Mouse (Mus musculus): ENCODE data around the gene Ihh. TPM values are rescaled to one million over a fixed set of nuclear protein-coding genes. Genes with fewer than 3 reads are reported as not detected.
A peak's percentile ranks its signal among the peaks of the same experiment; 100 is the strongest.

Ihh gene
- polyA plus RNA-seq, 1 experiment from 2014 or later: 8.2 TPM

- H3K4me2 ChIP-seq: no peak overlapping the region
- no peak for ATAC-seq (ENCODE audit: insufficient number of reproducible peaks, low FRiP score, low TSS enrichment, low read depth)
- H3K9ac ChIP-seq: no peak overlapping the region
- peaks cover 55% of the 10 kb centered on the region for H3K27me3 ChIP-seq
- H3K27ac ChIP-seq: no peak overlapping the region
- H3K9me3 ChIP-seq: no peaks in the 10 kb centered on the region
- no peak overlapping the region for H3K4me3 ChIP-seq
- H3K36me3 ChIP-seq: no peaks in the 10 kb centered on the region
- 0 out of 2 replicates have a peak, but pooled peaks cover 2% of the 10 kb centered on the region for H3K4me1 ChIP-seq
- 38% methylated on average over 12 of the region's 12 CpGs for WGBS
These were observed 15.1 kb downstream of the Ihh start for GRCm38 (mm10) chr1:74936221-74936830.

- Histone ChIP-seq H3K36me3 (no peaks in the 10 kb centered on the region), H3K9me3 (no peaks in the 10 kb centered on the region), H3K4me1 (0 out of 2 replicates have a peak, but pooled peaks cover 2% of the 10 kb centered on the region), H3K4me3 (peak within 1 kb of the TSS; percentile 12; the same call in 1 of the 2 replicates), H3K9ac (no peak within 1 kb of the TSS), H3K27me3 (peaks cover 50% of the 10 kb centered on the region), H3K4me2 (0 out of 2 replicates have a peak within 1 kb of the TSS, but pooled peaks have one; percentile 22), H3K27ac (no peak within 1 kb of the TSS)
- 4% methylated on average over 18 of the region's 18 CpGs for WGBS
- ATAC-seq (ENCODE audit: insufficient number of reproducible peaks, low FRiP score, low TSS enrichment, low read depth): no peak
These were observed 16.1 kb downstream of the Ihh start, which contains the start of gene Cfap65 for GRCm38 (mm10) chr1:74935402-74935801. Gene Cfap65 (minus strand): TSS chr1:74935599.

DNA sequence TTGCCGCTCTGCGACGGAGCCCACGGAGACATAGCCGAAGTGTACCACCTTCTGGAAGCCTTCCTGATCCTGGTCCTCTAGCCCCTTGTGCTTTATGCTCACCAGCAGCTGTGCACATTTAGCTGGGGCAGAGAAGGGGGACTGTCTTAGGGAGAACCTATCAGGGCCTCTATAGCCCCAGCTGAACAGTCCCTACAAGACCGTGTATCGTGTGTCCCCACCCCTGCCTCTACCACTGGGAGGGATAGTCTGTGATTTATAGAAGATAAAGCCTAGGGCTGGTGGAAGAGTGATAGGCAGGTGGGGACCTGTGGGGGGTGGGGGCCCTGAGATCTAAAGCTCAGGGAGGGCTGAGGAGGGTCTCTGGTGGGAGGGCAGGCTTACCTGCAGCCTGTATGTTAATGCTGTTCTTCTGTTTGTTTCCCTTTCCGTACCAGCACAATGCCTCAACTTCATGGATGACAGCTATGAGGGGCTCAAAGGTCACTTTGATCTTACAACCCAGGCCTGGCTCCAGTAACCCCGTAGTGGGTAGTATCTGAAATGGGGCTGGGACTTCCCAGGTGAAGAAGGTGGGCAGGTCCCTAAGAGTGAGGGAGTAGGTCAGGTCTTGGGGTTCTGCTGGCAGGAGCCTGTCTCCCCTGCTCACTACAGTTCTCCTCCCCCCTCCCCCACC is 23.7 kb downstream of the Ihh start:
- Histone ChIP-seq H3K4me2 (no peak overlapping the region), H3K4me3 (no peak overlapping the region), H3K4me1 (no peaks in the 10 kb centered on the region), H3K27ac (no peak overlapping the region), H3K9me3 (no peaks in the 10 kb centered on the region), H3K27me3 (peaks cover 32% of the 10 kb centered on the region), H3K9ac (no peak overlapping the region), H3K36me3 (no peaks in the 10 kb centered on the region)
- ATAC-seq (ENCODE audit: insufficient number of reproducible peaks, low FRiP score, low TSS enrichment, low read depth): no peak
- WGBS: 80% methylated on average over 9 of the region's 9 CpGs

DNA sequence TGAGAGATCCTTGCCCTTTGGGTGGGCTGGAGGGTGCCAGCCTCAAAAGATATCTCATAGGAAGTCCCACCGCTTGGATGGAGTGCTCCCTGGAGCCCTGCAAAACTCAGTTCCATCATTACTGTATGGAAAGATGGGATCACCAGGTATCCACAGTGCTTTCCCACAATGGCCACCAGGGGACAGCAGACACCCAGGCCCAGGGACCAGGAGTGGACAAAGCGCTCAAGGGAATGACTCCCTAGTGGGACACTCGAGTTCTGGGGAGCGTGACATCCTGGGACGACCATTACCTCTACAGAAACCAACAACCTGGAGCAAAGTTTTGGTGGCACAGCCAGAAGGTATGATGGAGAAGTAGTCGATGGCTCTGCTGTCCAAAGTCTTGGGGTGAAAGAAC is 24.8 kb downstream of the Ihh start:
- Histone ChIP-seq H3K27me3 (peaks cover 37% of the 10 kb centered on the region; the same call in 1 of the 2 replicates), H3K27ac (no peak overlapping the region), H3K4me1 (no peaks in the 10 kb centered on the region), H3K36me3 (no peaks in the 10 kb centered on the region), H3K9ac (no peak overlapping the region), H3K4me2 (no peak overlapping the region), H3K9me3 (no peaks in the 10 kb centered on the region), H3K4me3 (no peak overlapping the region)
- 43% methylated on average over 6 of the region's 6 CpGs for WGBS
- ATAC-seq (ENCODE audit: insufficient number of reproducible peaks, low FRiP score, low TSS enrichment, low read depth): no peak

DNA sequence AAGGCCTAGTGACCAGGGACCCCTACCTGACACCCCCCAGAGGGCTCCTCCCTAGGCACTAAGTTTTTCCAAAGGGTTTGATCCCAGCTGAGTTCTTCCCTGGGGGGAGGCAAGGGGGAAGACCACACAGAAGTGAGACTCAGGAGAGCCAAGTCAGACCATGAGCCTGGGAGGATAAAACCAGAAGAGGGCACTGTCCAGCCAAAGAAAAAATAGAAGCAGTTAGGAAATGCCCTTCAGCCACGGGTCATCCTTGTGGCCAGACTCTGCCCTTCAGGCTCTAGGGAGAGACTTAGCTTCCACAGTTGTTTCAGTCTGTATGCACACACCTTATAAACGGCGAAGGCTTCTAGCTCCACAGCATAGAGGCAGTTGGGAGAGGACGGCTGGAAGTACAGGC is 27.0 kb downstream of the Ihh start:
- 66% methylated on average over 4 of the region's 4 CpGs for WGBS
- ATAC-seq (ENCODE audit: insufficient number of reproducible peaks, low FRiP score, low TSS enrichment, low read depth): no peak
- H3K36me3 ChIP-seq: no peaks in the 10 kb centered on the region
- no peak overlapping the region for H3K9ac ChIP-seq
- no peak overlapping the region for H3K27ac ChIP-seq
- H3K4me1 ChIP-seq: no peaks in the 10 kb centered on the region
- no peak overlapping the region for H3K4me3 ChIP-seq
- H3K4me2 ChIP-seq: no peak overlapping the region
- peaks cover 28% of the 10 kb centered on the region for H3K27me3 ChIP-seq
- no peaks in the 10 kb centered on the region for H3K9me3 ChIP-seq

DNA sequence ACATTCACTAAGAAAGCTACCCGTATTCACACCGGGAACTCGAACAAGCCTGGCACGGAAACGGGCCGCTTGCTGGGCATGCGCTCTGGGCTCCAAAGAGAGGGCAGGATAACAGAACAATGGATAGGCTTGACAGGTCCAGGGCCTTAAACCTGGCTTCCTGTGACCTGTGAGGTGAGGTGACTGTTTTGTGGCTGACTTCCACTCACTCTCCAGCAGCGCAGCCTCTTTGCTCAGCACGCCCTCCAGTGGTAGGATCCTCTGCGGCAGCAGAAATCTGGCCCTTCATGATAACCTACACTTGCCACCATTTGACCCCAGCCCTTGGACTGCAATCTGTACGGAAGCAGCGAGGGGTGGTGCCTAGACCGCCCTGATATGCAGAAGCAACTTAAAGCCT is 35.8 kb downstream of the Ihh start:
- no peak overlapping the region for H3K4me2 ChIP-seq
- no peak overlapping the region for H3K4me3 ChIP-seq
- H3K27ac ChIP-seq: no peak overlapping the region
- peaks cover 22% of the 10 kb centered on the region for H3K27me3 ChIP-seq
- 28% methylated on average over 13 of the region's 13 CpGs for WGBS
- no peak for ATAC-seq (ENCODE audit: insufficient number of reproducible peaks, low FRiP score, low TSS enrichment, low read depth)
- no peaks in the 10 kb centered on the region for H3K36me3 ChIP-seq
- no peak overlapping the region for H3K9ac ChIP-seq
- no peaks in the 10 kb centered on the region for H3K4me1 ChIP-seq
- H3K9me3 ChIP-seq: no peaks in the 10 kb centered on the region

- ATAC-seq (ENCODE audit: insufficient number of reproducible peaks, low FRiP score, low TSS enrichment, low read depth): no peak
- H3K27me3 ChIP-seq: peaks cover 86% of the 10 kb centered on the region
- H3K36me3 ChIP-seq: no peaks in the 10 kb centered on the region
- no peak overlapping the region for H3K4me3 ChIP-seq
- WGBS: 18% methylated on average over 6 of the region's 6 CpGs
- no peaks in the 10 kb centered on the region for H3K9me3 ChIP-seq
- peaks cover 20% of the 10 kb centered on the region for H3K4me1 ChIP-seq
- H3K27ac ChIP-seq: no peak overlapping the region
- H3K9ac ChIP-seq: no peak overlapping the region
- no peak overlapping the region for H3K4me2 ChIP-seq
These were observed 49.3 kb downstream of the Ihh start for GRCm38 (mm10) chr1:74902191-74902590.

- no peaks in the 10 kb centered on the region for H3K9me3 ChIP-seq
- no peak overlapping the region for H3K27ac ChIP-seq
- peaks cover 20% of the 10 kb centered on the region for H3K4me1 ChIP-seq
- 5% methylated on average over 3 of the region's 3 CpGs for WGBS
- H3K4me2 ChIP-seq: no peak overlapping the region
- peaks cover 88% of the 10 kb centered on the region for H3K27me3 ChIP-seq
- no peak for ATAC-seq (ENCODE audit: insufficient number of reproducible peaks, low FRiP score, low TSS enrichment, low read depth)
- no peaks in the 10 kb centered on the region for H3K36me3 ChIP-seq
- no peak overlapping the region for H3K4me3 ChIP-seq
- no peak overlapping the region for H3K9ac ChIP-seq
These were observed 49.8 kb downstream of the Ihh start for GRCm38 (mm10) chr1:74901686-74902085.

DNA sequence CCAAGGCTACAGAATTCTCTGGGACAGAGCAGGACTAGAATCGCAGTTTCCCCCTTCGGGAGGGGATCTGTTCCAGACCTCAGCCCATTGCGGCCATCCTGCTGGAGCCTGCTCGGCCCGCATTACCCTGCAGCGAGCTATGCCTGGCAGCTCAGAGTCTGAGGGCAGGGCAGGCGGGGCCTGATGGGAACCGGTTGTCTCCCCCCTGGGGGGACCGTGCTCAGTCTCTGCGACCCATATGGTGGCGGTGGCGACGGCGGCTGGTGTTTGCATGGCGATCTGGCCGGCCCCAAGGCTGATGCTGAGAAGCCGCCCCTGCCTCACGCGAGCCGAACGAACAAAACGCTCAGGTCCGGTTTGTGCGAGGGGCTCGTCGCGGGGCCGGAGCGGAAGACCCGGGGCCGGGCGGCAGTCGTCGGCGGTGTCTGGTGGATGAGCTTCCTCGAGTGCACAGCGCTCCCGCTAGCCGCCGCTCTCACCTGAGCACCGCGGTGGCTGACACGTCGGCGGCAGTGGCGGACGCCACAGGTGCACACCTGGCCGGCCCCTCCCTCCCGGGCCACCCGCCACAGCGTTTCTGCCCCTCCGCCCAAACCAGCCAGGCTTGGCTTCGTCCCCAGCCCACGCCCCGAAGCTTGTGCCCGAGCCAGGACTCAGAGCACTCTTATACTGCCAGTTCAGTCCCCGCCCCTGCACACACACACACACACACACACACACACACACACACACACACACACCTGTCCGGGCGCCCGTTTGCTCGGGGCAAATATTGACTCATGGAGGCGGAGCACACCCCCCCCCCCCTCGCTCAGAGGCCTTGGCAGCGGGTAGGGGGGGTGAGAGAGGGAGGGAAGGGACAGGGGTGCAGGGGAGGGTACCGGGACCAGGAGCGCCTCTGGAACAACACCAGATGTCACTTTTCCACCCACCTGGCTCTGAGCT is 50.9 kb downstream of the Ihh start:
- under 1% methylated on average over 66 of the region's 66 CpGs for WGBS
- Histone ChIP-seq H3K4me3 (peak overlapping the region; percentile 34), H3K27ac (no peak overlapping the region)

DNA sequence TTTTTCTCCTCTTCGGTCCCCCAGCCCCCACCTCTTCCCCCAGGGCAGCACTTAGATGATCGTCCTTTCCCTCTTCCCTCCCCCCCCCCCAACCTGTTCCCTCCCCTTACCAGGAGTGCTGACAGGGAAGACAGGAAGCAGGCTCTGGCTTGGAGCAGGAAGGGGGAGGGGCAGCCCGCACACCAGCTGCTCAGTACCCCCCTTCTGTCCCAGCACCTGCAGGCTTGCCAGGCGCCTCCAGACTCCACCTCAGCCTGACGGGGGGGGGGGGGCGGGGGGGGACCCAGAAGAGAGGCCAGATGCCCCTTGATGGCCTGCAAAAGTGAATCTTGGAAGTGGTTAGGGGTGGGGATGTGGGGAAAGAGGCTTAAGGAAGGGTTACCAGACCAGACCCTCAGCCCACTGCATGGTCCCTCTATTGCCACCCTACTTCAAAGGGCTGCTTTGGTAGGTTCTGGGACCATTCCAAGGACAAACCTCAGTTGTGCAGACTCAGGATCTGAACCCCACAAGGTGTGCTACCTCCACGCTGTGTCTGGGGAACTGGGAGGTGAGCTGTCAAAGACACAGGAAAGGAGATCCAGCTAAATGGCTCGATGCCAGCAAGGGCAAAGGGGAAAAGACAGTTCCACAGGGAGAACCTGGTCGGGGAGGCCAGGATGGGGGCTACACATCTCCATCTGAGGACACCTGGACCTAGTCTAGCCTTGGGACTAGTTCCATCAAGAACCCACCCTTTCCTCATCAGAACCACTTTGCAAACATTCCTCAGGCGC is 52.6 kb downstream of the Ihh start:
- no peak overlapping the region for H3K27ac ChIP-seq
- H3K9ac ChIP-seq: no peak overlapping the region
- no peak overlapping the region for H3K4me2 ChIP-seq
- H3K36me3 ChIP-seq: no peaks in the 10 kb centered on the region
- WGBS: 8% methylated on average over 6 of the region's 10 CpGs
- H3K4me3 ChIP-seq: no peak overlapping the region
- H3K4me1 ChIP-seq: peaks cover 20% of the 10 kb centered on the region
- no peak for ATAC-seq (ENCODE audit: insufficient number of reproducible peaks, low FRiP score, low TSS enrichment, low read depth)
- peaks cover 97% of the 10 kb centered on the region for H3K27me3 ChIP-seq
- H3K9me3 ChIP-seq: no peaks in the 10 kb centered on the region

More for the DNA sequence above, 50.9 kb downstream of the Ihh start:
- no peaks in the 10 kb centered on the region for H3K9me3 ChIP-seq
- no peak overlapping the region for H3K9ac ChIP-seq
- ATAC-seq (ENCODE audit: insufficient number of reproducible peaks, low FRiP score, low TSS enrichment, low read depth): 0 out of 2 replicates have a peak, but pooled peaks have one; percentile 40
- H3K4me1 ChIP-seq: peaks cover 20% of the 10 kb centered on the region
- peak overlapping the region; percentile 68 for H3K4me2 ChIP-seq
- no peaks in the 10 kb centered on the region for H3K36me3 ChIP-seq
- H3K27me3 ChIP-seq: peaks cover 97% of the 10 kb centered on the region

DNA sequence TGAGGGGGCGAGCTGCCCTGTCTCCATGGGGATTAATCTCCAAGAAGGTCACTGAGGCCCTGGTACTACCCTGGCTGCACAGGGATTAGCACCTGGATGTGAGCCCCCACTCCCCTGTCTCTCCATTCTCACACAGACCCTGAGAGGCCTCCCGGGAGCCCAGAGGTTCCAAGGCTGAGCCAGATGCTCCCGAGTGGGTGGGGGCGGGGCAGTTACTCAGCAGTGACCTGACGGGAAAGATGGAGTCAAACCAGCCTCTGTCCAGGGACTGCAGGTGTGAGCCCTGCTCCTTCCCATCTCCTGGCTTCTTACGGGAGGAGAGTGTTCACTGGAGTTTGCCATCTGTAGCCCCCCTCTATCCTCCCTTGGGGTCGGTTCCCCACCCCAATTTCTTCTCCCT is 53.5 kb downstream of the Ihh start:
- Histone ChIP-seq H3K9me3 (no peaks in the 10 kb centered on the region), H3K36me3 (no peaks in the 10 kb centered on the region), H3K9ac (no peak overlapping the region), H3K4me1 (peaks cover 23% of the 10 kb centered on the region), H3K4me2 (no peak overlapping the region), H3K27me3 (peaks cover 97% of the 10 kb centered on the region), H3K27ac (no peak overlapping the region), H3K4me3 (no peak overlapping the region)
- no peak for ATAC-seq (ENCODE audit: insufficient number of reproducible peaks, low FRiP score, low TSS enrichment, low read depth)
- WGBS: 3% methylated on average over 7 of the region's 7 CpGs
